Mouse (Mus musculus): ENCODE measurements around the gene Lmcd1.

DNA sequence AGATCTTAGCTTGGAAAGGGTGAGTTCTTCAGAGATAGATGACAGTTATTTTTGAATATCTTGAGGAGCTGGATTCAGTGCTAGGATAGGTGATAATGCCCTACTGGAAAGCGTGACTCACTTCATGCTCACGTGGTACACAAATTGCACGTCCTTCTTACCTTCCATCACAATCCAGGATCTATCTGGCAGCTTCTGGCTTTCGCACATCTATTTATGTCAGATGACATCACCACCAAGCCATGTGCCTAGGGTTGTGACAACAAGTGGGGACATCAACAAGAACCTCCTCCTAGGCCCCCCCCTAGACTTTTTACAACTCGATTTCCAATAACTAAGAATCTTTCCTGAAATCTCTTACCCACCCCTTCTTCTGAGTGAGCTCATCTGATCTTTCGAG, 17.0 kb upstream of the Lmcd1 start:
- TF ChIP-seq CTCF (IDR thresholded peaks at IDR 0.05; ENCODE audit: borderline replicate concordance, insufficient read depth, low read depth, low read length) (no peak), POLR2A (IDR thresholded peaks at IDR 0.05; ENCODE audit: borderline replicate concordance, insufficient read depth, low read length) (no peak)

Measured in cerebellum, adult 2 months (tissue).